Mouse (Mus musculus): ENCODE measurements at regions not wholly inside any gene's neighbourhood (a gene's known extent, or its start where the extent isn't known, plus 50 kb on each side); places are given as distances from the start of the nearest gene placed in this dataset.
A peak's percentile ranks its signal among the peaks of the same experiment; 100 is the strongest.

DNA sequence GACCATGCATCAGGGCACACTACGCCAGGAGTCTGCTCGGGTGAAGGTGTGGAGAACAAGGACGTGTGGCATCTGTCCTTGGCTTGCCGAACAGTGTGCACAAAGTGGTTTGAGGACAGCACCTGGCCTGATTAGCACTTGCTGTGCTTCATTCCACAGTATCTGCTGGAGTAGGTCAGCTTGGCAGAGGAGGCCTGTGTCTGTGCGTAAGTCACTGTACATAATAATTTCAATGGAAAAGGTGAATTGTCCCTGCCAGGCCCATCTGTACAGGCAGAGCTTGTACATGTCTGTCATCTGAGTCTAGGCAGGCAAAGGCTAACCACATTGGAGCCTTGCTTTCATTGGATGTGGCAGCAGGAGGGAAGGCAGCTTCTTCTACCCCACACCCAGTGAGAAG lies 979.5 kb upstream of the Car8 start:
- Histone ChIP-seq H3K4me1 (ENCODE audit: control insufficient read depth, insufficient read depth, low read length) (no peaks in the 10 kb centered on the region), H3K36me3 (ENCODE audit: control insufficient read depth, insufficient read depth, low read length) (no peaks in the 10 kb centered on the region), H3K27ac (ENCODE audit: control insufficient read depth, insufficient read depth, low read depth, low read length) (no peak overlapping the region), H3K27me3 (ENCODE audit: control insufficient read depth, insufficient read depth, low read length) (no peaks in the 10 kb centered on the region), H3K4me3 (ENCODE audit: control insufficient read depth, low read depth, low read length) (no peak overlapping the region)
- no peak for TF ChIP-seq POLR2A (IDR thresholded peaks at IDR 0.05; ENCODE audit: control insufficient read depth, low read depth, low read length)
- TF ChIP-seq CTCF (IDR thresholded peaks at IDR 0.05; ENCODE audit: control insufficient read depth, insufficient read depth, insufficient replicate concordance, low read depth, low read length) = no peak

DNA sequence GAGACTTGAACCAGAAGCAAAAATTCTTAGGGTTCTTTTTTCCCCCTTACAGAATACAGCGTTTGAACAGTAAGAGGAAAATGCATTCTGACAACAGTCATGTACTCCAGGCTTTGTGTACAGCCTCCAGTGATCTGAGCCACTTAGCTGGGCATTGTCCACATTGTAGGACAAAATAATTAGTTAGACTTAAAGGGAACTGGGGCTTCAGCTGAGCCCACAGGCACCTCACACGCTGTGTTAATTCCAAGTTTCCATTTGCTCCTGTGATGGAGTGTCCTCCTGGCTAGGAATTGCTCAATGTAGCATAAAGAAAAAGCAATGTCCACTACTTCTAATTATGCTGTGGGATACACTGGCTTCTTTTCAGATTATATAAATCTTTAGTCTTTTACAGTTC lies 969.8 kb upstream of the Car8 start:
- no peak for TF ChIP-seq CTCF (IDR thresholded peaks at IDR 0.05; ENCODE audit: control insufficient read depth, insufficient read depth, insufficient replicate concordance, low read depth, low read length)
- no peak overlapping the region for H3K27ac ChIP-seq (ENCODE audit: control insufficient read depth, insufficient read depth, low read depth, low read length)
- H3K4me1 ChIP-seq (ENCODE audit: control insufficient read depth, insufficient read depth, low read length) = no peaks in the 10 kb centered on the region
- H3K36me3 ChIP-seq (ENCODE audit: control insufficient read depth, insufficient read depth, low read length) = no peaks in the 10 kb centered on the region
- no peaks in the 10 kb centered on the region for H3K27me3 ChIP-seq (ENCODE audit: control insufficient read depth, insufficient read depth, low read length)
- H3K4me3 ChIP-seq (ENCODE audit: control insufficient read depth, low read depth, low read length) = no peak overlapping the region

DNA sequence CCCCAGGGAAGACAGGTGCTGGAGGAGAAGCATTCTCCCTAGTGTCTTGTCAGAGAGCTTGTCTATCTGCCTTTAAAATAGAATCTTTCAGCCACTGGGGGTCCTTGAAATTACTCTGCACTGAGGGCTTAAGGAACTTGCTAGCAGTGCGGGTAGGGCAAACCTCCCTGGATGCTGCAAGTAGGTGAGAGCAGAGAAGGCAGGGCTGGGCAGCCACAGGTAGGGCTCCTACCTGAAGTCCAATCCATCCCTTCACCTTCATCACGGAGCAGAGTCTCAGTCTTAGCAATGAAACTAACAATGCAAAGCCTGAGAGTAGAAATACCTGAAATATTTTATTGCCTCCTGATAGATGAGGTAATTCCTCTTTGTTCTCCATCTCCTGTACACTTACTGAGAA lies 961.2 kb upstream of the Car8 start:
- no peak overlapping the region for H3K27ac ChIP-seq (ENCODE audit: control insufficient read depth, insufficient read depth, low read depth, low read length)
- H3K4me1 ChIP-seq (ENCODE audit: control insufficient read depth, insufficient read depth, low read length) = no peaks in the 10 kb centered on the region
- no peaks in the 10 kb centered on the region for H3K36me3 ChIP-seq (ENCODE audit: control insufficient read depth, insufficient read depth, low read length)
- TF ChIP-seq CTCF (IDR thresholded peaks at IDR 0.05; ENCODE audit: control insufficient read depth, insufficient read depth, insufficient replicate concordance, low read depth, low read length) (no peak), POLR2A (IDR thresholded peaks at IDR 0.05; ENCODE audit: control insufficient read depth, low read depth, low read length) (no peak)
- H3K4me3 ChIP-seq (ENCODE audit: control insufficient read depth, low read depth, low read length) = no peak overlapping the region
- H3K27me3 ChIP-seq (ENCODE audit: control insufficient read depth, insufficient read depth, low read length) = no peaks in the 10 kb centered on the region

DNA sequence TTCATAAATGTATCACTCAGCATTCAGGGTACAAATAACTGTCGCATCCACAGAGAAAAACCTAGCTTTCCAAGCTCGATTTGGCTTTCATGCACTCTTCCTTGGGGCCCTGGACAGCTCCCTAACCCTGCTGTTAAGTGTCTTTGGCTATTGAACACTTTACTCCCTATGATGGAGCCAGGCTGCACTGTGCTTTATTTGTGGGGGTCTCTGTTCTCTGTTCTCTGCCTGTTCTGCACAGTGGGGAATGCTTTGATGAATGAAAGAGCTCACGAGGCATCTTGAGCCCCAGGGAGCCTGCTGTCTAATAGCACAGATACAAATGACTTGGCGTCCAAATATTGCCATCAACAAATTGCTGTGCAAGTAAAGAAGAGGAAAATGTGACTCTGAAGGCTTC lies 957.6 kb upstream of the Car8 start:
- TF ChIP-seq CTCF (IDR thresholded peaks at IDR 0.05; ENCODE audit: control insufficient read depth, insufficient read depth, insufficient replicate concordance, low read depth, low read length) (no peak), POLR2A (IDR thresholded peaks at IDR 0.05; ENCODE audit: control insufficient read depth, low read depth, low read length) (no peak)
- no peak overlapping the region for H3K4me3 ChIP-seq (ENCODE audit: control insufficient read depth, low read depth, low read length)
- no peak overlapping the region for H3K27ac ChIP-seq (ENCODE audit: control insufficient read depth, insufficient read depth, low read depth, low read length)
- H3K27me3 ChIP-seq (ENCODE audit: control insufficient read depth, insufficient read depth, low read length) = no peaks in the 10 kb centered on the region
- no peaks in the 10 kb centered on the region for H3K4me1 ChIP-seq (ENCODE audit: control insufficient read depth, insufficient read depth, low read length)
- no peaks in the 10 kb centered on the region for H3K36me3 ChIP-seq (ENCODE audit: control insufficient read depth, insufficient read depth, low read length)

DNA sequence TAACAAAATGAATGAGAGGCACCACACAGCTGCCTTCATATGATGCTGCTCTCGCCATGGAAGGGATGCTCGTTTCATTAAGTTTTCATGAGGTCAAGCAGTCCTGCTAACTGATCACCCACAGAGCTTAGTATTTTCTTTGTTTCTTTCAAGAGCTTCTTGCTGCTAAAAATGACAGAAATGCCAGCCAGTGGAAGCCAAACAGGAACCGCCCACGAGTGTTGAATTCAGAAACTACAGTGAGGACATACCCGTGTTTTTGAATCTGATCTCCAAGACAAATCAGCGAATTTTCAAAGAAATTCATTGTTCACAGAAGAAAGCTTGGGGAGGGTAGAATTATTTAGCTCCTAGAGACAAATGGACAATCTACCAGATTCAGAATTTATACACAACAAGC lies 954.3 kb upstream of the Car8 start:
- TF ChIP-seq POLR2A (IDR thresholded peaks at IDR 0.05; ENCODE audit: control insufficient read depth, low read depth, low read length) = no peak
- TF ChIP-seq CTCF (IDR thresholded peaks at IDR 0.05; ENCODE audit: control insufficient read depth, insufficient read depth, insufficient replicate concordance, low read depth, low read length) = no peak
- Histone ChIP-seq H3K36me3 (ENCODE audit: control insufficient read depth, insufficient read depth, low read length) (no peaks in the 10 kb centered on the region), H3K4me1 (ENCODE audit: control insufficient read depth, insufficient read depth, low read length) (no peaks in the 10 kb centered on the region), H3K27ac (ENCODE audit: control insufficient read depth, insufficient read depth, low read depth, low read length) (no peak overlapping the region), H3K27me3 (ENCODE audit: control insufficient read depth, insufficient read depth, low read length) (no peaks in the 10 kb centered on the region), H3K4me3 (ENCODE audit: control insufficient read depth, low read depth, low read length) (no peak overlapping the region)

DNA sequence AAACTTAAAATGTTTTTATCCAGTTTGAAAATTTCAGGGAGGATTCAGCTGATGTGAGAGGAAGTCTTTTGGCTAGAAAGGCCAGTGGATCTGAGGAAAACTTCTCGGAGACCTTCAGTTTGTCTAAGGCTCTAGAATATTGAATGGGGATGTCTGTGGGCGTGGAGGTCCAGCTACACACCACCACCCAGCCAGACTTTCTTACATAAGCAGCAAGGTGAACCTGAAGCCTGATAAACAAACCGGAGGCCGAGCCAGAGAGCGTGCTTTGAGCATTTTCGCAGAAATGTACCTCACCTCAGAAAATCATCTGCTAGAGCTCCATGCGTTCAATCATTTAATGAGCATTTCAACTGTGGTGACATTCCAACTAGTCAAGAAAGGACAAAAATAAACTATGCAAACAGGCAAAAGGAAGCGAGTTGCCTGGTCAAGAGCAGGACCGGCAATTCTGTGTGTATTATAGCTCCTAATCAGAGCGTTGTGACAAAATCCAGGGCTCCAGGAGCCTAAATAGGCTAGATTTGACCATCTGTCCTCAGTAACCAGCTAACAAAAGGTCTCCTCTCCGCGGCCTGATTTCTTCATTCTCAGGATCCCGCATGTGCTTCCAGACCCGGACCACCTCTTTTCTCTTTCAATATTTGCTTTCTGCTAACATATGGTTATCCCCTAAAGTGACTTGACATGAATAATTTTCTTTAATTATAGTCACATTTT lies 946.5 kb upstream of the Car8 start:
- H3K36me3 ChIP-seq (ENCODE audit: control insufficient read depth, insufficient read depth, low read length) = no peaks in the 10 kb centered on the region
- no peak for TF ChIP-seq POLR2A (IDR thresholded peaks at IDR 0.05; ENCODE audit: control insufficient read depth, low read depth, low read length)
- TF ChIP-seq CTCF (IDR thresholded peaks at IDR 0.05; ENCODE audit: control insufficient read depth, insufficient read depth, insufficient replicate concordance, low read depth, low read length) = no peak
- no peak overlapping the region for H3K27ac ChIP-seq (ENCODE audit: control insufficient read depth, insufficient read depth, low read depth, low read length)
- no peak overlapping the region for H3K4me3 ChIP-seq (ENCODE audit: control insufficient read depth, low read depth, low read length)
- H3K27me3 ChIP-seq (ENCODE audit: control insufficient read depth, insufficient read depth, low read length) = no peaks in the 10 kb centered on the region
- peaks cover 8% of the 10 kb centered on the region for H3K4me1 ChIP-seq (ENCODE audit: control insufficient read depth, insufficient read depth, low read length)

DNA sequence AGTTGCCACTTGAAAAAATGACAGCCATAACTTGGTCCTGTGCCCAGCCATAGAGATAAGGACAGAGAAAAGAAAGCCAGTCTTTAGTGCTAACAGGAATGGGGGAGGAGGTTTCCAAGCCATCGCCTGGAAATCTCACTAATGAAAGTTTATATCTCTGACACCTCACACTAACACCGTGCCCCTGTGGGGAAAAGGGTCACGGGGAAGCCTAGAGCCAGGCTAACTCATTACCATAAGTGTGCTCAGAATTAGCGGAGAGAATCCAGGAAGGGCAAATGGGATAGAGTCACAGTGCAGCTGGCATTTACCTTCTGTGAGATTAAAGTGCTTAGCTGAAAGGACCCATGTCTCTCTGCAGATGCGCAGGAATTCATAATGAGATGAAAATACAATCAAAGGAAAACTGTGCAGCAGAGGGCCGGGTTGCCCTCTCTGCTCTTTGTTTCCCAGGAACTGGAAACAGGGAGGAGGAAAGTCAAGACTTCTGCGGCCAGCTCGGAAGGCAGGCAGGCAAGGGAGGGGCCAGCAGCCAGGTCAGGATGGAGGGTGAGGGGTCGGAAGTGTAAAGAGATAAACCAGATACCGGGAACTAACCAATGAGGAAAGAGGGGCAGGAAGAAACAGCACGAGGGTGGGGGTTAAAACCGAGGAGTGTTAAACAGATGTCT lies 945.7 kb upstream of the Car8 start:
- TF ChIP-seq CTCF (IDR thresholded peaks at IDR 0.05; ENCODE audit: control insufficient read depth, insufficient read depth, insufficient replicate concordance, low read depth, low read length) = no peak
- TF ChIP-seq POLR2A (IDR thresholded peaks at IDR 0.05; ENCODE audit: control insufficient read depth, low read depth, low read length) = no peak
- Histone ChIP-seq H3K27me3 (ENCODE audit: control insufficient read depth, insufficient read depth, low read length) (no peaks in the 10 kb centered on the region), H3K4me1 (ENCODE audit: control insufficient read depth, insufficient read depth, low read length) (peaks cover 8% of the 10 kb centered on the region), H3K36me3 (ENCODE audit: control insufficient read depth, insufficient read depth, low read length) (no peaks in the 10 kb centered on the region), H3K4me3 (ENCODE audit: control insufficient read depth, low read depth, low read length) (peak overlapping the region; percentile 21), H3K27ac (ENCODE audit: control insufficient read depth, insufficient read depth, low read depth, low read length) (no peak overlapping the region)

Data from testis, adult 2 months (tissue).